Mouse (Mus musculus) small intestine, adult 2 months (tissue): ENCODE results near the gene Chd4. TPM values are rescaled to one million over a fixed set of nuclear protein-coding genes. Genes with fewer than 3 reads are reported as not detected.

Experiments used
- H3K27ac ChIP-seq: fragments of 200-500 bp; 2 replicates; pipeline ENCODE4 v1.5.1; 2012; ENCODE audit warnings: low read depth, low read length, control low read depth, inconsistent platforms; ENCODE audit not compliant: insufficient read depth
- H3K27me3 ChIP-seq: fragments of 200-500 bp; 2 replicates; pipeline ENCODE4 v1.6.1; 2012; ENCODE audit warnings: mild to moderate bottlenecking, moderate library complexity, low read length, inconsistent platforms; ENCODE audit not compliant: control insufficient read depth, insufficient read depth
- H3K36me3 ChIP-seq: fragments of 200-500 bp; 2 replicates; pipeline ENCODE4 v1.6.1; 2012; ENCODE audit warnings: mild to moderate bottlenecking, low read length, control low read depth, inconsistent platforms; ENCODE audit not compliant: control insufficient read depth, insufficient read depth
- H3K4me1 ChIP-seq: fragments of 200-500 bp; 2 replicates; pipeline ENCODE4 v1.6.1; 2012; ENCODE audit warnings: low read length, inconsistent platforms, mixed read lengths; ENCODE audit not compliant: control insufficient read depth, insufficient read depth, insufficient read length
- H3K4me3 ChIP-seq: fragments of 200-500 bp; 2 replicates; pipeline ENCODE4 v1.5.1; 2012; ENCODE audit warnings: low read depth, mild to moderate bottlenecking, control low read depth, inconsistent platforms, low read length, moderate library complexity
- CTCF ChIP-seq: fragments of 200-500 bp; IDR thresholded peaks from 2 replicates; pipeline ENCODE4 v1.5.1; 2012; ENCODE audit warnings: low read depth, mild to moderate bottlenecking, control low read depth, inconsistent platforms, low read length, moderate library complexity, mixed read lengths; ENCODE audit not compliant: insufficient replicate concordance, insufficient read length; ENCODE audit errors: extremely low read depth
- POLR2A ChIP-seq: fragments of 200-500 bp; IDR thresholded peaks from 2 replicates; pipeline ENCODE4 v1.6.1; 2012; ENCODE audit warnings: low read depth, mild to moderate bottlenecking, control low read depth, inconsistent platforms, low read length, moderate library complexity
- WGBS: fragments of 180-500 bp; shearing (Covaris S2); methylation state at CpG from one replicate; pipeline ENCODE4 v1.1.7; 2018; 5-methylcytosine and 5-hydroxymethylcytosine counted together
- polyA plus RNA-seq: library from polyadenylated mRNA; depleted of rRNA; stranded (reverse); fragments of >200 nt; gene quantifications from 2 replicates; pipeline ENCODE4 v1.2.3, GENCODE M21; 2012

Chd4 gene
- polyA plus RNA-seq, 1 experiment = 64.3 TPM

- Histone ChIP-seq H3K4me1 (peaks cover 32% of the 10 kb centered on the region), H3K27ac (peak within 1 kb of the TSS; percentile 83), H3K27me3 (no peaks in the 10 kb centered on the region), H3K4me3 (peak within 1 kb of the TSS; percentile 70), H3K36me3 (no peaks in the 10 kb centered on the region)
- 13% methylated on average over 8 of the region's 8 CpGs for WGBS
- TF ChIP-seq POLR2A (peak; percentile 69; the same call in 1 of the 2 replicates), CTCF (no peak)
Observed at GRCm38 (mm10) chr6:125067571-125067995, 28.2 kb upstream of the Chd4 start, which contains the start of gene Lpar5. TSS of gene Lpar5 (plus strand) at chr6:125067920.

- WGBS = 20% methylated on average over 18 of the region's 18 CpGs
- H3K27ac ChIP-seq = peak overlapping the region; percentile 89
Observed at GRCm38 (mm10) chr6:125071170-125071895, 24.4 kb upstream of the Chd4 start.

GRCm38 (mm10) chr6:125071896-125072279 is 23.9 kb upstream of the Chd4 start:
- H3K27me3 ChIP-seq = no peaks in the 10 kb centered on the region
- H3K4me3 ChIP-seq = peak overlapping the region; percentile 59
- H3K4me1 ChIP-seq = peaks cover 38% of the 10 kb centered on the region
- H3K36me3 ChIP-seq = peaks cover 2% of the 10 kb centered on the region; the same call in 1 of the 2 replicates
- 9% methylated on average over 2 of the region's 2 CpGs for WGBS
- TF ChIP-seq CTCF (no peak), POLR2A (no peak)
- H3K27ac ChIP-seq = peak overlapping the region; percentile 89

More at GRCm38 (mm10) chr6:125071170-125071895, 24.4 kb upstream of the Chd4 start:
- TF ChIP-seq POLR2A (peak; percentile 51), CTCF (no peak)
- Histone ChIP-seq H3K4me3 (peak overlapping the region; percentile 59), H3K27me3 (no peaks in the 10 kb centered on the region), H3K4me1 (peaks cover 38% of the 10 kb centered on the region), H3K36me3 (peaks cover 2% of the 10 kb centered on the region; the same call in 1 of the 2 replicates)

GRCm38 (mm10) chr6:125073825-125074224 is 22.0 kb upstream of the Chd4 start:
- Histone ChIP-seq H3K36me3 (peaks cover 4% of the 10 kb centered on the region; the same call in 1 of the 2 replicates), H3K27me3 (no peaks in the 10 kb centered on the region), H3K4me1 (peaks cover 32% of the 10 kb centered on the region; the same call in 1 of the 2 replicates), H3K27ac (peak overlapping the region; percentile 65), H3K4me3 (0 out of 2 replicates have a peak overlapping the region, but pooled peaks have one; percentile 4)
- TF ChIP-seq POLR2A = no peak
- TF ChIP-seq CTCF = no peak
- 12% methylated on average over 8 of the region's 8 CpGs for WGBS

- Histone ChIP-seq H3K36me3 (peaks cover 24% of the 10 kb centered on the region), H3K27me3 (no peaks in the 10 kb centered on the region), H3K4me3 (peak overlapping the region; percentile 28), H3K4me1 (peaks cover 15% of the 10 kb centered on the region), H3K27ac (no peak overlapping the region)
- no peak for TF ChIP-seq CTCF
- no peak for TF ChIP-seq POLR2A
- WGBS = 69% methylated on average over 25 of the region's 25 CpGs
Observed at GRCm38 (mm10) chr6:125081394-125081793, 14.4 kb upstream of the Chd4 start.

- peak; percentile 81 for TF ChIP-seq CTCF
- TF ChIP-seq POLR2A = no peak
- Histone ChIP-seq H3K27me3 (no peaks in the 10 kb centered on the region), H3K4me3 (peak overlapping the region; percentile 28), H3K4me1 (peaks cover 15% of the 10 kb centered on the region), H3K27ac (no peak overlapping the region), H3K36me3 (peaks cover 24% of the 10 kb centered on the region)
- 50% methylated on average over 45 of the region's 45 CpGs for WGBS
Observed at GRCm38 (mm10) chr6:125081797-125082560, 13.8 kb upstream of the Chd4 start.
